Mouse (Mus musculus): ENCODE data around the gene Als2cl. TPM values are rescaled to one million over a fixed set of nuclear protein-coding genes. Genes with fewer than 3 reads are reported as not detected.

Als2cl gene
- polyA plus RNA-seq, 2 experiments = 1.6 to 7.4 TPM

- no peak for TF ChIP-seq POLR2A (IDR thresholded peaks at IDR 0.05; ENCODE audit: borderline replicate concordance, extremely low read depth, insufficient read depth, insufficient read length)
- Histone ChIP-seq H3K9ac (ENCODE audit: low read depth, low read length, severe bottlenecking) (no peak overlapping the region), H3K27me3 (ENCODE audit: control insufficient read depth, insufficient read depth, low read length) (no peaks in the 10 kb centered on the region), H3K4me3 (replicated peaks; ENCODE audit: low read length) (no peak overlapping the region), H3K9me3 (ENCODE audit: control insufficient read depth, low read length) (no peaks in the 10 kb centered on the region), H3K36me3 (ENCODE audit: control insufficient read depth, insufficient read depth, low read length) (no peaks in the 10 kb centered on the region), H3K4me2 (replicated peaks; ENCODE audit: low read depth, low read length, severe bottlenecking) (no peak overlapping the region), H3K4me1 (ENCODE audit: control insufficient read depth, insufficient read depth, low read length) (no peaks in the 10 kb centered on the region), H3K27ac (replicated peaks; ENCODE audit: low read depth, low read length) (no peak overlapping the region)
- no peak for DNase-seq (ENCODE audit: low spot score)
- 66% methylated on average over 8 of the region's 8 CpGs for WGBS
- no peak for ATAC-seq (ENCODE audit: low FRiP score, low read depth)
Measured at GRCm38 (mm10) chr9:110915466-110915865, 35.8 kb downstream of the Als2cl start.

GRCm38 (mm10) chr9:110916786-110917185, 37.1 kb downstream of the Als2cl start, which contains the start of gene Fam240a:
Gene Fam240a (minus strand): TSS chr9:110916861.
- no peak within 1 kb of the TSS for H3K27ac ChIP-seq (replicated peaks; ENCODE audit: low read depth, low read length)
- DNase-seq (ENCODE audit: low spot score) (no peak), ATAC-seq (ENCODE audit: low FRiP score, low read depth) (no peak)
- H3K36me3 ChIP-seq (ENCODE audit: control insufficient read depth, insufficient read depth, low read length) = no peaks in the 10 kb centered on the region
- H3K4me1 ChIP-seq (ENCODE audit: control insufficient read depth, insufficient read depth, low read length) = no peaks in the 10 kb centered on the region
- 90% methylated on average over 7 of the region's 7 CpGs for WGBS
- H3K27me3 ChIP-seq (ENCODE audit: control insufficient read depth, insufficient read depth, low read length) = no peaks in the 10 kb centered on the region
- no peaks in the 10 kb centered on the region for H3K9me3 ChIP-seq (ENCODE audit: control insufficient read depth, low read length)
- no peak for TF ChIP-seq POLR2A (IDR thresholded peaks at IDR 0.05; ENCODE audit: borderline replicate concordance, extremely low read depth, insufficient read depth, insufficient read length)
- no peak within 1 kb of the TSS for H3K9ac ChIP-seq (ENCODE audit: low read depth, low read length, severe bottlenecking)
- H3K4me3 ChIP-seq (replicated peaks; ENCODE audit: low read length) = no peak within 1 kb of the TSS
- H3K4me2 ChIP-seq (replicated peaks; ENCODE audit: low read depth, low read length, severe bottlenecking) = no peak within 1 kb of the TSS

- Histone ChIP-seq H3K27ac (replicated peaks; ENCODE audit: low read depth, low read length) (no peak overlapping the region), H3K4me2 (replicated peaks; ENCODE audit: low read depth, low read length, severe bottlenecking) (no peak overlapping the region), H3K4me3 (replicated peaks; ENCODE audit: low read length) (no peak overlapping the region), H3K9ac (ENCODE audit: low read depth, low read length, severe bottlenecking) (no peak overlapping the region), H3K4me1 (ENCODE audit: control insufficient read depth, insufficient read depth, low read length) (no peaks in the 10 kb centered on the region), H3K9me3 (ENCODE audit: control insufficient read depth, low read length) (no peaks in the 10 kb centered on the region), H3K36me3 (ENCODE audit: control insufficient read depth, insufficient read depth, low read length) (no peaks in the 10 kb centered on the region), H3K27me3 (ENCODE audit: control insufficient read depth, insufficient read depth, low read length) (no peaks in the 10 kb centered on the region)
- ATAC-seq (ENCODE audit: low FRiP score, low read depth) = no peak; the same call in 1 of the 2 replicates
- TF ChIP-seq POLR2A (IDR thresholded peaks at IDR 0.05; ENCODE audit: borderline replicate concordance, extremely low read depth, insufficient read depth, insufficient read length) = no peak
- 64% methylated on average over 15 of the region's 15 CpGs for WGBS
- DNase-seq (ENCODE audit: low spot score) = no peak
Measured at GRCm38 (mm10) chr9:110920665-110921419, 41.2 kb downstream of the Als2cl start.

- Histone ChIP-seq H3K27ac (replicated peaks; ENCODE audit: low read depth, low read length) (no peak overlapping the region), H3K9me3 (ENCODE audit: control insufficient read depth, low read length) (no peaks in the 10 kb centered on the region), H3K36me3 (ENCODE audit: control insufficient read depth, insufficient read depth, low read length) (no peaks in the 10 kb centered on the region), H3K9ac (ENCODE audit: low read depth, low read length, severe bottlenecking) (no peak overlapping the region), H3K4me1 (ENCODE audit: control insufficient read depth, insufficient read depth, low read length) (no peaks in the 10 kb centered on the region), H3K4me3 (replicated peaks; ENCODE audit: low read length) (no peak overlapping the region), H3K27me3 (ENCODE audit: control insufficient read depth, insufficient read depth, low read length) (no peaks in the 10 kb centered on the region), H3K4me2 (replicated peaks; ENCODE audit: low read depth, low read length, severe bottlenecking) (no peak overlapping the region)
- DNase-seq (ENCODE audit: low spot score) (peak; percentile 73), ATAC-seq (ENCODE audit: low FRiP score, low read depth) (no peak)
- TF ChIP-seq POLR2A (IDR thresholded peaks at IDR 0.05; ENCODE audit: borderline replicate concordance, extremely low read depth, insufficient read depth, insufficient read length) = no peak
- WGBS = 14% methylated on average over 7 of the region's 7 CpGs
Measured at GRCm38 (mm10) chr9:110922759-110923158, 43.1 kb downstream of the Als2cl start.

GRCm38 (mm10) chr9:110931573-110931972, 51.9 kb downstream of the Als2cl start:
- Histone ChIP-seq H3K36me3 (ENCODE audit: control insufficient read depth, insufficient read depth, low read length) (no peaks in the 10 kb centered on the region), H3K4me3 (replicated peaks; ENCODE audit: low read length) (no peak overlapping the region), H3K4me1 (ENCODE audit: control insufficient read depth, insufficient read depth, low read length) (no peaks in the 10 kb centered on the region), H3K9ac (ENCODE audit: low read depth, low read length, severe bottlenecking) (no peak overlapping the region), H3K27me3 (ENCODE audit: control insufficient read depth, insufficient read depth, low read length) (no peaks in the 10 kb centered on the region), H3K27ac (replicated peaks; ENCODE audit: low read depth, low read length) (no peak overlapping the region), H3K9me3 (ENCODE audit: control insufficient read depth, low read length) (no peaks in the 10 kb centered on the region), H3K4me2 (replicated peaks; ENCODE audit: low read depth, low read length, severe bottlenecking) (no peak overlapping the region)
- ATAC-seq (ENCODE audit: low FRiP score, low read depth) = no peak
- TF ChIP-seq POLR2A (IDR thresholded peaks at IDR 0.05; ENCODE audit: borderline replicate concordance, extremely low read depth, insufficient read depth, insufficient read length) = no peak
- WGBS = 71% methylated on average over 6 of the region's 6 CpGs
- no peak for DNase-seq (ENCODE audit: low spot score)

Measured in limb, embryonic 14.5 days (tissue).